Mouse (Mus musculus): ENCODE data around the gene Hpdl. TPM values are rescaled to one million over a fixed set of nuclear protein-coding genes. Genes with fewer than 3 reads are reported as not detected.
"Not testable (repeated sequence)": the region's sequence is repeated elsewhere in the genome, so short reads cannot be mapped to it uniquely, and the experiment has no call there.

The Hpdl gene
- 6.5 and 10.3 TPM in 2 replicates for polyA plus RNA-seq (2012; ENCODE audit: insufficient read depth, insufficient read length, missing spikeins)

- H3K27ac ChIP-seq (replicated peaks; ENCODE audit: low read depth, low read length), result peak within 1 kb of the TSS; percentile 95
- peak within 1 kb of the TSS; percentile 63 for H3K4me3 ChIP-seq (ENCODE audit: insufficient read depth, low read depth, low read length)
- H3K4me1 ChIP-seq (ENCODE audit: control insufficient read depth, insufficient read depth, insufficient read length, low read length), result no peaks in the 10 kb centered on the region; the same call in none of the 2 replicates
These were observed at the start of gene Hpdl for GRCm38 (mm10) chr4:116821694-116822016. Gene Hpdl (minus strand): TSS chr4:116821707.

GRCm38 (mm10) chr4:116869898-116870297 is 48.4 kb upstream of the Hpdl start:
- H3K4me3 ChIP-seq (ENCODE audit: insufficient read depth, low read depth, low read length), result no peak overlapping the region
- no peaks in the 10 kb centered on the region for H3K4me1 ChIP-seq (ENCODE audit: control insufficient read depth, insufficient read depth, insufficient read length, low read length)
- H3K27ac ChIP-seq (replicated peaks; ENCODE audit: low read depth, low read length), result no peak overlapping the region

GRCm38 (mm10) chr4:116862023-116862422 is 40.5 kb upstream of the Hpdl start:
- Histone ChIP-seq H3K4me3 (ENCODE audit: insufficient read depth, low read depth, low read length) (no peak overlapping the region), H3K4me1 (ENCODE audit: control insufficient read depth, insufficient read depth, insufficient read length, low read length) (no peaks in the 10 kb centered on the region), H3K27ac (replicated peaks; ENCODE audit: low read depth, low read length) (no peak overlapping the region)

GRCm38 (mm10) chr4:116859711-116860110 is 38.2 kb upstream of the Hpdl start:
- Histone ChIP-seq H3K27ac (replicated peaks; ENCODE audit: low read depth, low read length) (no peak overlapping the region), H3K4me1 (ENCODE audit: control insufficient read depth, insufficient read depth, insufficient read length, low read length) (no peaks in the 10 kb centered on the region), H3K4me3 (ENCODE audit: insufficient read depth, low read depth, low read length) (no peak overlapping the region)

GRCm38 (mm10) chr4:116857203-116857602 is 35.7 kb upstream of the Hpdl start:
- Histone ChIP-seq H3K4me1 (ENCODE audit: control insufficient read depth, insufficient read depth, insufficient read length, low read length) (no peaks in the 10 kb centered on the region), H3K4me3 (ENCODE audit: insufficient read depth, low read depth, low read length) (no peak overlapping the region), H3K27ac (replicated peaks; ENCODE audit: low read depth, low read length) (no peak overlapping the region)

GRCm38 (mm10) chr4:116854286-116854685 is 32.8 kb upstream of the Hpdl start:
- no peak overlapping the region for H3K27ac ChIP-seq (replicated peaks; ENCODE audit: low read depth, low read length)
- no peaks in the 10 kb centered on the region for H3K4me1 ChIP-seq (ENCODE audit: control insufficient read depth, insufficient read depth, insufficient read length, low read length)
- H3K4me3 ChIP-seq (ENCODE audit: insufficient read depth, low read depth, low read length), result no peak overlapping the region

- Histone ChIP-seq H3K4me1 (ENCODE audit: control insufficient read depth, insufficient read depth, insufficient read length, low read length) (no peaks in the 10 kb centered on the region), H3K27ac (replicated peaks; ENCODE audit: low read depth, low read length) (no peak overlapping the region), H3K4me3 (ENCODE audit: insufficient read depth, low read depth, low read length) (no peak overlapping the region)
These were observed 28.4 kb upstream of the Hpdl start for GRCm38 (mm10) chr4:116849901-116850300.

GRCm38 (mm10) chr4:116844324-116844723 is 22.8 kb upstream of the Hpdl start:
- H3K4me1 ChIP-seq (ENCODE audit: control insufficient read depth, insufficient read depth, insufficient read length, low read length), result no peaks in the 10 kb centered on the region
- no peak overlapping the region for H3K4me3 ChIP-seq (ENCODE audit: insufficient read depth, low read depth, low read length)
- no peak overlapping the region for H3K27ac ChIP-seq (replicated peaks; ENCODE audit: low read depth, low read length)

- Histone ChIP-seq H3K4me3 (ENCODE audit: insufficient read depth, low read depth, low read length) (no peak overlapping the region), H3K4me1 (ENCODE audit: control insufficient read depth, insufficient read depth, insufficient read length, low read length) (no peaks in the 10 kb centered on the region), H3K27ac (replicated peaks; ENCODE audit: low read depth, low read length) (no peak overlapping the region)
These were observed 19.3 kb upstream of the Hpdl start for GRCm38 (mm10) chr4:116840841-116841240.

GRCm38 (mm10) chr4:116840096-116840495 is 18.6 kb upstream of the Hpdl start:
- H3K4me3 ChIP-seq (ENCODE audit: insufficient read depth, low read depth, low read length); H3K4me1 ChIP-seq (ENCODE audit: control insufficient read depth, insufficient read depth, insufficient read length, low read length); H3K27ac ChIP-seq (replicated peaks; ENCODE audit: low read depth, low read length): not testable (repeated sequence)

- Histone ChIP-seq H3K4me3 (ENCODE audit: insufficient read depth, low read depth, low read length) (no peak overlapping the region), H3K27ac (replicated peaks; ENCODE audit: low read depth, low read length) (no peak overlapping the region), H3K4me1 (ENCODE audit: control insufficient read depth, insufficient read depth, insufficient read length, low read length) (no peaks in the 10 kb centered on the region)
These were observed 17.5 kb upstream of the Hpdl start for GRCm38 (mm10) chr4:116838999-116839398.

GRCm38 (mm10) chr4:116830070-116830368 is 8.5 kb upstream of the Hpdl start:
- no peaks in the 10 kb centered on the region for H3K4me1 ChIP-seq (ENCODE audit: control insufficient read depth, insufficient read depth, insufficient read length, low read length)
- H3K27ac ChIP-seq (replicated peaks; ENCODE audit: low read depth, low read length), result no peak overlapping the region
- H3K4me3 ChIP-seq (ENCODE audit: insufficient read depth, low read depth, low read length), result no peak overlapping the region

- Histone ChIP-seq H3K27ac (replicated peaks; ENCODE audit: low read depth, low read length) (no peak overlapping the region), H3K4me1 (ENCODE audit: control insufficient read depth, insufficient read depth, insufficient read length, low read length) (no peaks in the 10 kb centered on the region), H3K4me3 (ENCODE audit: insufficient read depth, low read depth, low read length) (no peak overlapping the region)
These were observed 8.0 kb upstream of the Hpdl start for GRCm38 (mm10) chr4:116829364-116830069.

GRCm38 (mm10) chr4:116827819-116828218 is 6.3 kb upstream of the Hpdl start:
- H3K4me3 ChIP-seq (ENCODE audit: insufficient read depth, low read depth, low read length), result no peak overlapping the region
- H3K27ac ChIP-seq (replicated peaks; ENCODE audit: low read depth, low read length), result no peak overlapping the region
- no peaks in the 10 kb centered on the region for H3K4me1 ChIP-seq (ENCODE audit: control insufficient read depth, insufficient read depth, insufficient read length, low read length)

GRCm38 (mm10) chr4:116824541-116825004 is 3.1 kb upstream of the Hpdl start:
- no peaks in the 10 kb centered on the region; the same call in none of the 2 replicates for H3K4me1 ChIP-seq (ENCODE audit: control insufficient read depth, insufficient read depth, insufficient read length, low read length)
- peak overlapping the region; percentile 70 for H3K4me3 ChIP-seq (ENCODE audit: insufficient read depth, low read depth, low read length)
- H3K27ac ChIP-seq (replicated peaks; ENCODE audit: low read depth, low read length), result peak overlapping the region; percentile 97

GRCm38 (mm10) chr4:116820902-116821693 is 409 bp downstream of the Hpdl start:
- no peak overlapping the region for H3K27ac ChIP-seq (replicated peaks; ENCODE audit: low read depth, low read length)
- H3K4me1 ChIP-seq (ENCODE audit: control insufficient read depth, insufficient read depth, insufficient read length, low read length), result no peaks in the 10 kb centered on the region; the same call in none of the 2 replicates
- H3K4me3 ChIP-seq (ENCODE audit: insufficient read depth, low read depth, low read length), result peak overlapping the region; percentile 63
